Mouse (Mus musculus): ENCODE data around the gene Gdpd2.

The Gdpd2 gene

GRCm38 (mm10) chrX:100777655-100778234 is 48.1 kb downstream of the Gdpd2 start:
- ATAC-seq (ENCODE audit: low TSS enrichment) = no peak

DNA sequence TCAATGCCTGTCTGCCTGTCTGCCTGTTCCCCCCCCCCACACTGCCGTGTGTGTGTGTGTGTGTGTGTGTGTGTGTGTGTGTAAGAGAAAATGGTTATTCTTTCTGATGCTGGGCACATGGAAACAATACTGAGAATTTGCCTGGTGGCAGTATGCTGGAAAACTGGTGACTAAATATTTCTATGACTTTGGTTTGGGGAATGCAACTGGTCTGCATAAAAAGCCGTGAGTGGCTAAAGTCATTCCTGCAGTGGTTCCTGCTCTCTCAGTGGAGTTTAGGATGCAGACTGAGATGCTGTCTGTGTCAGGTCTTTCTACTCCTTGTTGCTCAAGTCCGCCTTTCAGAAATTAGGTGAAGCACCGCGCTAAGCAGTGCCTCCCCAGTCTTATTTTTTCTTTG is 48.7 kb downstream of the Gdpd2 start:
- no peak for ATAC-seq (ENCODE audit: low TSS enrichment)

Measured in frontal cortex, adult (tissue).